Mouse (Mus musculus) hindbrain, postnatal 0 days (tissue): ENCODE results near the gene Rps13. TPM values are rescaled to one million over a fixed set of nuclear protein-coding genes. Genes with fewer than 3 reads are reported as not detected.

Experiments used
- ATAC-seq: fragments of 200-750 bp; cut with Nextera tagmentation; 2 replicates; pipeline ENCODE4 v1.8.0; 2017; ENCODE audit warnings: mild to moderate bottlenecking, moderate TSS enrichment, moderate library complexity
- DNase-seq: peaks from one replicate; pipeline ENCODE4 v3.0.0-alpha.2; 2015; ENCODE audit warnings: low spot score
- H3K27ac ChIP-seq: fragments of 300-500 bp; sonication (generic); 2 replicates; pipeline ENCODE4 v1.5.1; 2014; ENCODE audit warnings: mild to moderate bottlenecking
- H3K27me3 ChIP-seq: fragments of 300-500 bp; sonication (generic); 2 replicates; pipeline ENCODE4 v1.6.1; 2014; ENCODE audit warnings: low read length, mixed read lengths; ENCODE audit not compliant: insufficient read depth
- H3K36me3 ChIP-seq: fragments of 300-500 bp; sonication (generic); 2 replicates; pipeline ENCODE4 v1.6.1; 2014; ENCODE audit warnings: low read length, mixed read lengths; ENCODE audit not compliant: insufficient read depth
- H3K4me1 ChIP-seq: fragments of 300-500 bp; sonication (generic); 2 replicates; pipeline ENCODE4 v1.6.1; 2014; ENCODE audit warnings: antibody characterized with exemption, low read length, mixed read lengths; ENCODE audit not compliant: insufficient read depth
- H3K4me2 ChIP-seq: fragments of 300-500 bp; sonication (generic); 2 replicates; pipeline ENCODE4 v1.6.1; 2014; ENCODE audit warnings: low read depth, mild to moderate bottlenecking, low read length, moderate library complexity, mixed read lengths
- H3K4me3 ChIP-seq: fragments of 300-500 bp; sonication (generic); 2 replicates; pipeline ENCODE4 v1.5.1; 2014; ENCODE audit warnings: low read length
- H3K9ac ChIP-seq: fragments of 300-500 bp; sonication (generic); replicated peaks from 2 replicates; pipeline ENCODE4 v1.6.1; 2014; ENCODE audit warnings: mild to moderate bottlenecking, low read length, moderate library complexity, mixed read lengths
- H3K9me3 ChIP-seq: fragments of 300-500 bp; sonication (generic); 2 replicates; pipeline ENCODE4 v1.6.1; 2016; ENCODE audit warnings: low read length, mixed read lengths
- CTCF ChIP-seq: IDR thresholded peaks from 2 replicates; pipeline ENCODE4 v1.5.1; 2016; ENCODE audit warnings: antibody characterized with exemption, control low read depth, low read depth
- WGBS: fragments of 180-500 bp; shearing (Covaris S2); extraction: QIAGEN DNeasy Blood & Tissue Kit; methylation state at CpG from one replicate; pipeline ENCODE4 v1.1.7; 2014; 5-methylcytosine and 5-hydroxymethylcytosine counted together
- polyA plus RNA-seq: library from polyadenylated mRNA; unstranded; fragments of >200 nt; fragmentation: Nextera tagmentation; extraction: Ambion mirVana; gene quantifications from 2 replicates; pipeline ENCODE4 v1.2.1, GENCODE M21; 2015
- total RNA-seq: library from RNA; depleted of rRNA; stranded (reverse); fragments of >200 nt; gene quantifications from 2 replicates; pipeline ENCODE4 v1.2.3, GENCODE M21; 2014

Rps13 gene
- total and polyA plus RNA-seq, 2 experiments from 2014 or later, result 129 to 526 TPM

GRCm38 (mm10) chr7:116307871-116308631, 25.9 kb downstream of the Rps13 start, which contains the start of gene Plekha7:
TSS of gene Plekha7 (minus strand) at chr7:116308376.
- DNase-seq, result peak; percentile 23
- Histone ChIP-seq H3K27ac (peak within 1 kb of the TSS; percentile 45; the same call in 1 of the 2 replicates), H3K4me1 (no peaks in the 10 kb centered on the region; the same call in 1 of the 2 replicates), H3K9ac (peak within 1 kb of the TSS; percentile 53), H3K36me3 (no peaks in the 10 kb centered on the region), H3K4me2 (peak within 1 kb of the TSS; percentile 100), H3K27me3 (0 out of 2 replicates have a peak, but pooled peaks cover 6% of the 10 kb centered on the region), H3K9me3 (no peaks in the 10 kb centered on the region), H3K4me3 (peak within 1 kb of the TSS; percentile 67)
- under 1% methylated on average over 52 of the region's 65 CpGs for WGBS
- no peak for TF ChIP-seq CTCF
- peak; percentile 66 for ATAC-seq

- DNase-seq (peak; percentile 79), ATAC-seq (peak; percentile 83)
- Histone ChIP-seq H3K4me2 (peak overlapping the region; percentile 100), H3K9me3 (no peaks in the 10 kb centered on the region), H3K4me3 (peak overlapping the region; percentile 67), H3K9ac (peak overlapping the region; percentile 53), H3K4me1 (no peaks in the 10 kb centered on the region; the same call in 1 of the 2 replicates), H3K27me3 (0 out of 2 replicates have a peak, but pooled peaks cover 6% of the 10 kb centered on the region), H3K27ac (peak overlapping the region; percentile 45; the same call in 1 of the 2 replicates), H3K36me3 (no peaks in the 10 kb centered on the region)
- TF ChIP-seq CTCF, result no peak
- WGBS, result under 1% methylated on average over 59 of the region's 63 CpGs
Measured at GRCm38 (mm10) chr7:116307099-116307870, 26.7 kb downstream of the Rps13 start.

GRCm38 (mm10) chr7:116306601-116307000, 27.4 kb downstream of the Rps13 start:
- H3K9me3 ChIP-seq, result no peaks in the 10 kb centered on the region

GRCm38 (mm10) chr7:116301661-116302311, 32.2 kb downstream of the Rps13 start:
- H3K4me1 ChIP-seq, result peaks cover 4% of the 10 kb centered on the region; the same call in 1 of the 2 replicates
- no peaks in the 10 kb centered on the region for H3K27me3 ChIP-seq
- DNase-seq, result peak; percentile 28

More at GRCm38 (mm10) chr7:116306601-116307000, 27.4 kb downstream of the Rps13 start:
- Histone ChIP-seq H3K9ac (no peak overlapping the region), H3K36me3 (no peaks in the 10 kb centered on the region), H3K4me1 (no peaks in the 10 kb centered on the region; the same call in 1 of the 2 replicates), H3K4me2 (peak overlapping the region; percentile 100), H3K27ac (no peak overlapping the region), H3K27me3 (0 out of 2 replicates have a peak, but pooled peaks cover 6% of the 10 kb centered on the region), H3K4me3 (peak overlapping the region; percentile 67; the same call in 1 of the 2 replicates)
- WGBS, result 9% methylated on average over 5 of the region's 5 CpGs
- ATAC-seq, result no peak
- no peak for DNase-seq
- TF ChIP-seq CTCF, result no peak

GRCm38 (mm10) chr7:116301144-116301543, 32.9 kb downstream of the Rps13 start:
- WGBS, result 88% methylated on average over 4 of the region's 4 CpGs

More at GRCm38 (mm10) chr7:116301661-116302311, 32.2 kb downstream of the Rps13 start:
- no peak overlapping the region for H3K9ac ChIP-seq
- 82% methylated on average over 5 of the region's 5 CpGs for WGBS
- H3K27ac ChIP-seq, result no peak overlapping the region
- H3K9me3 ChIP-seq, result no peaks in the 10 kb centered on the region
- no peak for ATAC-seq
- no peak for TF ChIP-seq CTCF
- H3K4me3 ChIP-seq, result no peak overlapping the region
- H3K36me3 ChIP-seq, result no peaks in the 10 kb centered on the region
- H3K4me2 ChIP-seq, result no peak overlapping the region

GRCm38 (mm10) chr7:116298851-116299250, 35.1 kb downstream of the Rps13 start:
- no peak for ATAC-seq
- WGBS, result 69% methylated on average over 2 of the region's 2 CpGs

More at GRCm38 (mm10) chr7:116301144-116301543, 32.9 kb downstream of the Rps13 start:
- no peak for ATAC-seq
- Histone ChIP-seq H3K27ac (no peak overlapping the region), H3K9me3 (no peaks in the 10 kb centered on the region), H3K4me1 (peaks cover 4% of the 10 kb centered on the region; the same call in 1 of the 2 replicates), H3K9ac (no peak overlapping the region), H3K36me3 (no peaks in the 10 kb centered on the region), H3K4me3 (no peak overlapping the region), H3K27me3 (no peaks in the 10 kb centered on the region), H3K4me2 (no peak overlapping the region)
- no peak for DNase-seq
- no peak for TF ChIP-seq CTCF

More at GRCm38 (mm10) chr7:116298851-116299250, 35.1 kb downstream of the Rps13 start:
- no peaks in the 10 kb centered on the region for H3K9me3 ChIP-seq
- H3K9ac ChIP-seq, result no peak overlapping the region
- no peaks in the 10 kb centered on the region for H3K27me3 ChIP-seq
- no peak overlapping the region for H3K4me2 ChIP-seq
- peaks cover 4% of the 10 kb centered on the region; the same call in 1 of the 2 replicates for H3K4me1 ChIP-seq
- TF ChIP-seq CTCF, result no peak
- no peak overlapping the region for H3K27ac ChIP-seq
- no peak overlapping the region for H3K4me3 ChIP-seq
- no peak for DNase-seq
- H3K36me3 ChIP-seq, result no peaks in the 10 kb centered on the region
